Mouse (Mus musculus) heart, adult 2 months (tissue): Measurements from ENCODE around the gene Grik4. TPM values are rescaled to one million over a fixed set of nuclear protein-coding genes. Genes with fewer than 3 reads are reported as not detected.

Experiments used
- DNase-seq, 2 experiments: peaks; one replicate each; pipeline ENCODE4 v3.0.0; 2021
- H3K27ac ChIP-seq: fragments of 200-600 bp; 2 replicates; pipeline ENCODE4 v1.8.1; 2022
- H3K27me3 ChIP-seq: fragments of 200-500 bp; 2 replicates; pipeline ENCODE4 v1.6.1; 2012; ENCODE audit warnings: mild to moderate bottlenecking, low read length, inconsistent platforms, mixed read lengths; ENCODE audit not compliant: control insufficient read depth, insufficient read depth
- H3K36me3 ChIP-seq: fragments of 200-500 bp; 2 replicates; pipeline ENCODE4 v1.6.1; 2012; ENCODE audit warnings: low read length, inconsistent platforms; ENCODE audit not compliant: control insufficient read depth, insufficient read depth
- H3K4me1 ChIP-seq: fragments of 200-500 bp; 2 replicates; pipeline ENCODE4 v1.6.1; 2011; ENCODE audit warnings: low read length; ENCODE audit not compliant: control insufficient read depth, insufficient read depth
- H3K4me3 ChIP-seq: fragments of 200-600 bp; 2 replicates; pipeline ENCODE4 v1.8.1; 2022
- H3K79me2 ChIP-seq: fragments of 200-500 bp; replicated peaks from 2 replicates; pipeline ENCODE4 v1.6.1; 2012; ENCODE audit warnings: mild to moderate bottlenecking, inconsistent platforms, low read length, moderate library complexity, mixed read lengths; ENCODE audit not compliant: control insufficient read depth, insufficient read depth
- H3K9ac ChIP-seq: fragments of 200-500 bp; 2 replicates; pipeline ENCODE4 v1.6.1; 2012; ENCODE audit warnings: low read depth, mild to moderate bottlenecking, control low read depth, inconsistent platforms, low read length, mixed read lengths
- CTCF ChIP-seq: fragments of 200-600 bp; IDR thresholded peaks from 2 replicates; pipeline ENCODE4 v1.8.1; 2022; ENCODE audit warnings: antibody characterized with exemption, mild to moderate bottlenecking, moderate library complexity
- EP300 ChIP-seq: fragments of 200-500 bp; IDR thresholded peaks from 2 replicates; pipeline ENCODE4 v1.6.1; 2011; ENCODE audit warnings: low read depth, low read length, control low read depth; ENCODE audit not compliant: insufficient read depth
- POLR2A ChIP-seq: fragments of 200-500 bp; IDR thresholded peaks from 2 replicates; pipeline ENCODE4 v1.6.1; 2011; ENCODE audit warnings: mild to moderate bottlenecking, low read depth, low read length, control low read depth; ENCODE audit not compliant: insufficient read depth
- WGBS: fragments of 180-500 bp; shearing (Covaris S2); methylation state at CpG from one replicate; pipeline ENCODE4 v1.1.7; 2018; 5-methylcytosine and 5-hydroxymethylcytosine counted together
- intact Hi-C: fragments of 180-260 bp; cut with DNase I; formaldehyde crosslinking; loops from one replicate; pipeline ENCODE4 v1.15.1; 2025
- polyA plus RNA-seq: library from polyadenylated mRNA; depleted of rRNA; stranded (reverse); fragments of >200 nt; gene quantifications from 2 replicates; pipeline ENCODE4 v1.2.3, GENCODE M21; 2012
- total RNA-seq, 2 experiments: library from RNA; stranded (reverse); gene quantifications; 2 replicates each; pipeline ENCODE4 v1.2.3; 2021

Grik4 gene
- total and polyA plus RNA-seq, 3 experiments, result 0.02 to 0.09 TPM; not detected in 1

GRCm38 (mm10) chr9:42964366-42964765, 20.1 kb upstream of the Grik4 start:
- Histone ChIP-seq H3K79me2 (no peaks in the 10 kb centered on the region), H3K4me3 (no peak overlapping the region), H3K4me1 (no peaks in the 10 kb centered on the region), H3K27me3 (no peaks in the 10 kb centered on the region), H3K9ac (no peak overlapping the region), H3K27ac (no peak overlapping the region), H3K36me3 (no peaks in the 10 kb centered on the region)
- TF ChIP-seq EP300 (no peak), CTCF (no peak), POLR2A (no peak)
- no peak for DNase-seq
- intact Hi-C loops, result no loop called here
- 88% methylated on average over 12 of the region's 12 CpGs for WGBS

- TF ChIP-seq POLR2A (no peak), CTCF (no peak), EP300 (no peak)
- Histone ChIP-seq H3K27me3 (no peaks in the 10 kb centered on the region; the same call in 1 of the 2 replicates), H3K27ac (no peak overlapping the region), H3K79me2 (no peaks in the 10 kb centered on the region), H3K36me3 (no peaks in the 10 kb centered on the region), H3K4me1 (no peaks in the 10 kb centered on the region), H3K4me3 (no peak overlapping the region), H3K9ac (no peak overlapping the region)
- DNase-seq, result no peak
- WGBS, result 91% methylated on average over 6 of the region's 6 CpGs
- intact Hi-C loops, result no loop called here
Observed at GRCm38 (mm10) chr9:42962506-42962905, 18.2 kb upstream of the Grik4 start.

GRCm38 (mm10) chr9:42958401-42958800, 14.1 kb upstream of the Grik4 start:
- Histone ChIP-seq H3K4me1 (no peaks in the 10 kb centered on the region), H3K36me3 (no peaks in the 10 kb centered on the region), H3K27me3 (peaks cover 3% of the 10 kb centered on the region; the same call in 1 of the 2 replicates), H3K27ac (no peak overlapping the region), H3K79me2 (no peaks in the 10 kb centered on the region), H3K4me3 (no peak overlapping the region), H3K9ac (no peak overlapping the region)
- no peak for TF ChIP-seq POLR2A
- TF ChIP-seq EP300, result no peak
- no peak for TF ChIP-seq CTCF
- no peak for DNase-seq
- WGBS, result 42% methylated on average over 7 of the region's 7 CpGs
- intact Hi-C loops, result no loop called here

GRCm38 (mm10) chr9:42948381-42948780, 4.1 kb upstream of the Grik4 start:
- no peaks in the 10 kb centered on the region; the same call in 1 of the 2 replicates for H3K4me1 ChIP-seq
- TF ChIP-seq CTCF, result no peak
- no peak for TF ChIP-seq POLR2A
- TF ChIP-seq EP300, result no peak
- H3K36me3 ChIP-seq, result no peaks in the 10 kb centered on the region
- DNase-seq, result no peak
- no peaks in the 10 kb centered on the region for H3K79me2 ChIP-seq
- intact Hi-C loops, result no loop called here
- no peak overlapping the region for H3K27ac ChIP-seq
- no peak overlapping the region for H3K4me3 ChIP-seq
- 60% methylated on average over 1 of the region's 1 CpGs for WGBS
- peaks cover 6% of the 10 kb centered on the region for H3K27me3 ChIP-seq
- no peak overlapping the region for H3K9ac ChIP-seq

GRCm38 (mm10) chr9:42945174-42945573, 881 bp upstream of the Grik4 start:
- Histone ChIP-seq H3K9ac (no peak overlapping the region), H3K79me2 (no peaks in the 10 kb centered on the region), H3K4me3 (no peak overlapping the region), H3K4me1 (no peaks in the 10 kb centered on the region; the same call in 1 of the 2 replicates), H3K36me3 (no peaks in the 10 kb centered on the region), H3K27ac (no peak overlapping the region), H3K27me3 (peaks cover 11% of the 10 kb centered on the region)
- WGBS, result 81% methylated on average over 7 of the region's 7 CpGs
- intact Hi-C loops, result no loop called here
- no peak for DNase-seq
- no peak for TF ChIP-seq CTCF
- no peak for TF ChIP-seq POLR2A
- TF ChIP-seq EP300, result no peak

- Histone ChIP-seq H3K4me1 (no peaks in the 10 kb centered on the region; the same call in 1 of the 2 replicates), H3K9ac (peak overlapping the region; percentile 46), H3K4me3 (peak overlapping the region; percentile 65), H3K79me2 (no peaks in the 10 kb centered on the region), H3K27ac (no peak overlapping the region), H3K27me3 (peaks cover 11% of the 10 kb centered on the region), H3K36me3 (no peaks in the 10 kb centered on the region)
- WGBS, result 2% methylated on average over 51 of the region's 52 CpGs
- TF ChIP-seq CTCF, result peak; percentile 76
- TF ChIP-seq EP300, result 0 out of 2 replicates have a peak, but pooled peaks have one; percentile 45
- no peak for TF ChIP-seq POLR2A
- DNase-seq, result peak; percentile 80 to 88
- intact Hi-C loops, result loop anchor here (1.0 to 5.0 kb wide), 6 partner anchors 156 to 618 kb away; no protein-coding TSS in a partner anchor
Observed at GRCm38 (mm10) chr9:42944536-42945006, 278 bp upstream of the Grik4 start.
